Mouse (Mus musculus) left cerebral cortex, adult 6 months (tissue): ENCODE measurements around the gene Mesd. TPM values are rescaled to one million over a fixed set of nuclear protein-coding genes. Genes with fewer than 3 reads are reported as not detected.

Experiments used
- long read RNA-seq, 2 experiments: library from polyadenylated mRNA; unstranded; transcript quantifications; one replicate each; pipeline ENCODE4 v2.0.0; 2019 to 2020
- polyA plus RNA-seq: library from polyadenylated mRNA; unstranded; fragments of <200 nt; fragmentation: Nextera tagmentation; gene quantifications from 2 replicates; pipeline ENCODE4 v1.2.3, GENCODE M21; 2021

Gene Mesd
- polyA plus RNA-seq, result 63.6 and 71.4 TPM in 2 replicates
- long read RNA-seq, experiment 1, full-length matches to known transcripts, result 531 of 549 reads
- long read RNA-seq, experiment 1, partial matches to known transcripts, result 2 of 549 reads
- long read RNA-seq, experiment 1, other reads (novel, unspliced or antisense), result 16 of 549 reads
- long read RNA-seq, experiment 2, full-length matches to known transcripts, result 72 of 86 reads
- long read RNA-seq, experiment 2, partial matches to known transcripts, result 0 of 86 reads
- long read RNA-seq, experiment 2, other reads (novel, unspliced or antisense), result 14 of 86 reads

DNA sequence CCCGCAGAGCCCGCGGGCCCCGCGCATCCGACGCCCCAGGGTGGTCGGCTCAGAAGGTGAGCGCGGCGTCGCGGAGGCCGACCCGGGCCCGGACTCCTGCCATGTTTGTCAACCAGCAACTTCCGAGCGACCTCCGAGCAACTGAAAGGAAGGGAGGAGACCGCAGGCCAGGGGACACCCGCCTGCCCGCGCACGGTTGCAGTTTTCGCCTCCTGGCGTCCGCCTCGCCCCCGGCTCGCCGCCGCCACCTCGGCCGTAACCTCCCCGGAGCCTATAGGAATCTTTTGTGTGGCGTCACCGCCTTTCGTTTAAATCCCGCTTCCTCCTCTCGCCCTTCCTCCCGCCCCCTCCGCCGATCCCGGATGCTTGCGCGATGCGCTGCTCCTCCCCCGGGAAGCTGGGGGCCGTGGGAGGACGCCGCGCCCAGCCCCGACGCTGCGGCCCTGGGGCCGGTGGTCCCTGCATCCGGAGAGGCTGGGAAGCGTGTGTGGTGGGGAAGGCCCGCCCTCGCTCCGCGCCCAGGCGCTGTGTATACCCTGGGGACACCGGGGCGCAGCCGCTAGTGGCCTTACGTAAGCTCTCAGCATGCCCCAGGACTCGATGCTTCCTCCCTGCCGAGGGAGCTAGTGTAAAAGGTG is at the start of gene Mesd, which contains the start of gene Tlnrd1:
Mesd (plus strand) TSS at position 446 of the 638 bp plus-strand sequence.
Tlnrd1 (minus strand) TSS at position 285 of the 638 bp plus-strand sequence.

Other genes with a start within 250 kb of the Mesd start
- gene Il16, start 138.7 kb upstream of the Mesd start, polyA plus RNA-seq, result 1.2 and 1.3 TPM in 2 replicates
- gene Cfap161, start 89.6 kb upstream of the Mesd start, polyA plus RNA-seq, result 1.3 and 1.7 TPM in 2 replicates
- gene Tlnrd1, start 161 bp upstream of the Mesd start, polyA plus RNA-seq, result 1.2 and 11.7 TPM in 2 replicates
- gene Cemip, start 202.0 kb downstream of the Mesd start, polyA plus RNA-seq, result 0.61 and 1.0 TPM in 2 replicates